Mouse (Mus musculus) gastrocnemius, postnatal 36 days (tissue): Measurements from ENCODE around the gene Ece2. TPM values are rescaled to one million over a fixed set of nuclear protein-coding genes. Genes with fewer than 3 reads are reported as not detected.

Experiments
- DNase-seq, 2 experiments: peaks; one replicate each; pipeline ENCODE4 v3.0.0; 2022
- intact Hi-C: fragments of 180-260 bp; cut with DNase I; formaldehyde crosslinking; loops from one replicate; pipeline ENCODE4 v1.15.1; 2025
- microRNA-seq, 2 experiments: library from miRNA; unstranded; fragments of <30 nt; microRNA quantifications; one replicate each; pipeline ENCODE4 v1.2.0; 2021
- total RNA-seq, 2 experiments: library from RNA; stranded (reverse); gene quantifications; 2 replicates each; pipeline ENCODE4 v1.2.3; 2021

Gene Ece2
- total RNA-seq, 2 experiments from 2014 or later: 0.30 to 0.41 TPM

- intact Hi-C loops: no loop called here
- no peak for DNase-seq
Observed at GRCm38 (mm10) chr16:20676702-20677101, 47.1 kb downstream of the Ece2 start.

GRCm38 (mm10) chr16:20677380-20677779 lies 47.8 kb downstream of the Ece2 start:
- DNase-seq: no peak
- intact Hi-C loops: no loop called here

GRCm38 (mm10) chr16:20677974-20678675 lies 48.5 kb downstream of the Ece2 start:
- intact Hi-C loops: no loop called here
- peak; percentile 87 to 89 for DNase-seq

GRCm38 (mm10) chr16:20690774-20691173 lies 61.1 kb downstream of the Ece2 start:
- intact Hi-C loops: no loop called here
- DNase-seq: no peak

- DNase-seq: no peak
- intact Hi-C loops: no loop called here
Observed at GRCm38 (mm10) chr16:20691617-20692016, 62.0 kb downstream of the Ece2 start.

- no peak for DNase-seq
- intact Hi-C loops: no loop called here
Observed at GRCm38 (mm10) chr16:20692241-20692965, 62.8 kb downstream of the Ece2 start.

- DNase-seq: peak; percentile 83 to 85
- intact Hi-C loops: no loop called here
Observed at GRCm38 (mm10) chr16:20693111-20693701, 63.6 kb downstream of the Ece2 start, which contains the start of gene Fam131a. Gene Fam131a, plus strand, starts transcription at chr16:20693241.

- intact Hi-C loops: no loop called here
- DNase-seq: peak; percentile 59 to 63
Observed at GRCm38 (mm10) chr16:20694781-20695180, 65.2 kb downstream of the Ece2 start.

- DNase-seq: peak; percentile 76 to 85
- intact Hi-C loops: no loop called here
Observed at GRCm38 (mm10) chr16:20695622-20696323, 66.1 kb downstream of the Ece2 start.

Small RNA genes lying within 50 kb of the gene (microRNA-seq; reads per million reads assigned to microRNA genes)
- 1.4 to 1.5 reads per million in 2 experiments for gene Mir1224

Other genes with a start within 250 kb of the Ece2 start
- 10 to 100 TPM; 60.7 to 61.2 TPM for gene Abcc5, start 203.4 kb upstream of the Ece2 start, total RNA-seq
- 10 to 100 TPM; 44.2 to 56.1 TPM for gene Eif2b5, start 131.0 kb upstream of the Ece2 start, total RNA-seq
- 10 to 100 TPM; 27.8 to 28.8 TPM for gene Dvl3, start 112.8 kb upstream of the Ece2 start, total RNA-seq
- gene Ap2m1, start 94.3 kb upstream of the Ece2 start, total RNA-seq: 100 to 1,000 TPM; 133 to 135 TPM
- 10 to 100 TPM; 51.0 to 69.7 TPM for gene Abcf3, start 81.3 kb upstream of the Ece2 start, total RNA-seq
- gene Vwa5b2, start 40.4 kb upstream of the Ece2 start, total RNA-seq: not detected
- 1 to 10 TPM; 3.7 to 5.5 TPM for gene Eef1akmt4, start 18.2 kb upstream of the Ece2 start, total RNA-seq
- gene Gm49333, start 18.2 kb upstream of the Ece2 start, total RNA-seq: not detected
- gene Alg3, start 18.1 kb upstream of the Ece2 start, total RNA-seq: 10 to 100 TPM; 12.7 to 15.8 TPM
- gene Camk2n2, start 8.5 kb upstream of the Ece2 start, total RNA-seq: 1 to 10 TPM; 1.0 to 1.3 TPM
- gene Psmd2, start 21.8 kb downstream of the Ece2 start, total RNA-seq: 100 to 1,000 TPM; 189 to 197 TPM
- 100 to 1,000 TPM; 395 to 402 TPM for gene Eif4g1, start 38.5 kb downstream of the Ece2 start, total RNA-seq
- gene Fam131a, start 63.4 kb downstream of the Ece2 start, total RNA-seq: 10 to 100 TPM; 50.1 to 79.3 TPM
- 1 to 10 TPM; 7.7 to 9.3 TPM for gene Polr2h, start 87.8 kb downstream of the Ece2 start, total RNA-seq
- 1 to 10 TPM in 1 of 2 experiments, under 1 TPM in 1; 0.99 to 1.0 TPM for gene Clcn2, start 87.9 kb downstream of the Ece2 start, total RNA-seq
- gene Chrd, start 103.3 kb downstream of the Ece2 start, total RNA-seq: 1 to 10 TPM; 2.3 to 3.0 TPM
- 1 to 10 TPM; 3.6 to 4.0 TPM for gene Thpo, start 104.7 kb downstream of the Ece2 start, total RNA-seq